Comparison of ENCODE assay signal across 7 mouse cellular contexts in the genomic region with DNA sequence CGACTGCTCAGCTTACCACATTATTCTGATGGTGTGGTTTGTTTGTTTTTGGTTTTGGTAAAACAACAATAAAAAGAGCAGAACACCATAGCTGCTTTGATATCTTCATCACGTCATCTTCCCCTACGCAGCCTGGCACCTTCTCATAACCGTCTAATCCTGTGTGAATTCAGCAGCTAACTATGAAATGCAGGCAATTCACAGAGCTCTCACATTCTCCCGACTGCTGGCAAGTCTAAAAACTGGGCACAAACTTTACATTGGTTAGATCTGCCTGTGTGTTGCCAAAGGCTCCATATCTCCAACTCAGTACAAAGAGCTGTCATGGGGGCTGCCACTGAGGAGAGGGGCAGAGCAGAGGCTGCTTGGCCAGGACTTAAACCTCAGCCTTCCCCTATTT.
"Had no signal": no experiment of that assay in that cellular context is flagged by ENCODE, and none has a peak within 500 bp of the region (broad histone marks: within the 10 kb centered on the region; RNA-seq: fewer than 3 reads in every experiment).

No protein-coding gene starts in this region.

- DNase-seq: kidney, adult 9 months; kidney, postnatal 36 days; lung, adult 2 months; lung, postnatal 4 days; thymus, postnatal 4 days had no signal

- ATAC-seq: lung, postnatal 0 days; midbrain, embryonic 15.5 days had no signal
